Mouse (Mus musculus) embryonic fibroblast, embryonic 13.5 days (primary cell): ENCODE data around the gene Zfp953. TPM values are rescaled to one million over a fixed set of nuclear protein-coding genes. Genes with fewer than 3 reads are reported as not detected.
"Not testable (repeated sequence)": the region's sequence is repeated elsewhere in the genome, so short reads cannot be mapped to it uniquely, and the experiment has no call there.

Source experiments
- H3K27ac ChIP-seq: 2 replicates; pipeline ENCODE4 v1.5.1; 2012; ENCODE audit warnings: low read length, control low read depth, inconsistent platforms; ENCODE audit not compliant: insufficient read depth
- H3K4me1 ChIP-seq: 2 replicates; pipeline ENCODE4 v1.6.1; 2011; ENCODE audit warnings: low read length; ENCODE audit not compliant: control insufficient read depth, insufficient read depth
- H3K4me3 ChIP-seq: 2 replicates; pipeline ENCODE4 v1.5.1; 2011; ENCODE audit warnings: mild to moderate bottlenecking, control low read depth, low read length; ENCODE audit not compliant: insufficient read depth
- CTCF ChIP-seq: IDR thresholded peaks from 2 replicates; pipeline ENCODE4 v1.5.1; 2011; ENCODE audit warnings: mild to moderate bottlenecking, control low read depth, low read length, moderate library complexity, borderline replicate concordance; ENCODE audit not compliant: insufficient read depth
- POLR2A ChIP-seq: IDR thresholded peaks from 2 replicates; pipeline ENCODE4 v1.6.1; 2011; ENCODE audit warnings: low read depth, mild to moderate bottlenecking, control low read depth, low read length, moderate library complexity
- polyA plus RNA-seq: library from polyadenylated mRNA; stranded (reverse); fragments of >200 nt; gene quantifications from 2 replicates; pipeline ENCODE4 v1.2.4, GENCODE M21; 2011; ENCODE audit warnings: low read depth; ENCODE audit not compliant: missing spikeins, insufficient read length

Gene Zfp953
- polyA plus RNA-seq, result 1.8 and 2.7 TPM in 2 replicates

DNA sequence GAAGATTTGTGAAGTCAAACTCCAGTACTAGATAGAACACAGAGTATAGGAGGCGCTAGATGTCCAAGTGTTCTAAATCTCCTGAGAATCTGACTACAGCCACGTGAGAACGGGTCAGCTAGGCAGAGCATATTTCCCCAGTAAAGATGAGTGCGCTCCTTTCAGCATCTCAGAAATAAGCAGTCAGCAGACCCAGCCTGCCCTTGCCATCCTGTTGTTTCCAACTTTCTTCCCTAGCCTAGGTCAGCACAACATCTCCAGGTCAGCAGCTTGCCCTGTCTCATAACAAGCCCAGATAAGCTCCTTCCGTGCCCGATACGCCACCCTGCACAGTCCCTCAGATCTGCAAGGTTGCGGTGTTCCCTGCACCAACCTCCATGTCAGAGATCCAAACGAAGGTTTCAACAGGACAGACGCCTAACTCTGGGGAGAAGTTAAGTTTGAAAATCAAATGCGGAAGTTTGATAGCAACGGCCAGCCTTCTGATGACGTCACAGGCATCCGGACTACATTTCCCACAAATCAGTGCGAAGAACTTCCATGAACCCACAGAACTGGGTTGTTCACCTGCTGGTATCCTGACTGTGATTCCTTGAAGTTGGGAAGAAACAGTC lies at the start of gene Zfp953, which contains the start of gene Gm28044:
Gene Zfp953 (minus strand): TSS at position 475 of the 614 bp plus-strand sequence.
Gene Gm28044 (minus strand): TSS at position 406 of the 614 bp plus-strand sequence.
- Histone ChIP-seq H3K4me1 (no peaks in the 10 kb centered on the region), H3K27ac (peak within 1 kb of the TSS; percentile 36), H3K4me3 (peak within 1 kb of the TSS; percentile 88)
- TF ChIP-seq CTCF, result no peak
- peak; percentile 63 for TF ChIP-seq POLR2A

DNA sequence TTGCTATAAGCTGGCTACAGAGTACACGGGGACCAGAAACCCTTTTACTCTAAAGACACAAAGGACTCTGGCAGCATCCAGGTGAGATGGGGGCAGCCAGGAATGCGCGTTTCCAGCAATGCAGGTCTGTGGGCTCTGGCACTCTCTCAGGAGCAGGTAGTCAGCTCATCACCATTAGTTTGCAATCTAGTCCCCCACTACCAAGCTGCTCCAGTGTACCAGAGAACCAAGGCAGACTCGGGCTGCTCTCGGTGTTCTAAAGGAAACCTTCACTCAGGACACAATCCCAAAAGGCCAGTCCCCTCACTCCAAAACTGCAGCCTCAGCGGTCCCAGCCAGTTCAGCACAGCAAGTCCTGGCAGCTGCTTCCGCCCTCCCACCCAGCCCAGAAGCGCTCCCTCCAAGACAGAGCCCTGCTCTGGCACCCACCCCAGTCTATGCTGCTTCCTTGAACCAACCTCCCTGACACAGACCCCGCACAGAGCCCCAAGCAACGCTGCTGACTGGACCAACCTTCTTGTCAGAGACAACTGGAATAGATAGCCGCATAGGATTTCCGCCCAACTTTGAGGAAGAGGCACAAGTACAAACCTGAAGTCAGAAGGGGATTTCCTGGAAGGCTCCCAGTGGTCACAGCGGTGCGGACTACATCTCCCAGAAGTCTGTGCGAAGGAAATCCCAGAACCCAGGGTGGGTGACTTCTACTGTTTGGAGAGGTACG lies 38.9 kb upstream of the Zfp953 start, which contains the start of gene Zfp429:
Gene Zfp429 (minus strand): TSS at position 637 of the 721 bp plus-strand sequence.
- TF ChIP-seq POLR2A, result peak; percentile 48; the same call in 1 of the 2 replicates
- H3K4me3 ChIP-seq, result peak within 1 kb of the TSS; percentile 89
- H3K27ac ChIP-seq, H3K4me1 ChIP-seq: not testable (repeated sequence)

DNA sequence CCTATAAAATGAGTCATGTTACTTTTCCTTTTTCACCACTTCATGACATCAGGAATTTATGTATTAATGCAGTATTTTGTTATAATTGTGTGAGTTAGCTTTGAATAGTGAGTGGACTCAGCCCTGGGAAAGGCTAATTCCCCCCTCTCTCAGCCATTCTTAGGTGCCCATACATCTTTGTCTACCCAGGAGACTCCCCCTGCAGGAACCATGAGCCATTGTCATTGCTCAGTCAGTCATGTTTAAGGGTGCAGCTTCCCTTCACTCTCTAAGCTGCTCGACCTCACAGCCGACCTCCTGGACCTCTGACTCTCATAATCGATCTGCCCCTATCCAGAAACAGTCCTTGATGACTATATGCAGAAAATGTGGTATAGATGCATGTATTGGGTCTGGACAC lies 15.8 kb upstream of the Zfp953 start:
- H3K27ac ChIP-seq, H3K4me1 ChIP-seq, H3K4me3 ChIP-seq: not testable (repeated sequence)

DNA sequence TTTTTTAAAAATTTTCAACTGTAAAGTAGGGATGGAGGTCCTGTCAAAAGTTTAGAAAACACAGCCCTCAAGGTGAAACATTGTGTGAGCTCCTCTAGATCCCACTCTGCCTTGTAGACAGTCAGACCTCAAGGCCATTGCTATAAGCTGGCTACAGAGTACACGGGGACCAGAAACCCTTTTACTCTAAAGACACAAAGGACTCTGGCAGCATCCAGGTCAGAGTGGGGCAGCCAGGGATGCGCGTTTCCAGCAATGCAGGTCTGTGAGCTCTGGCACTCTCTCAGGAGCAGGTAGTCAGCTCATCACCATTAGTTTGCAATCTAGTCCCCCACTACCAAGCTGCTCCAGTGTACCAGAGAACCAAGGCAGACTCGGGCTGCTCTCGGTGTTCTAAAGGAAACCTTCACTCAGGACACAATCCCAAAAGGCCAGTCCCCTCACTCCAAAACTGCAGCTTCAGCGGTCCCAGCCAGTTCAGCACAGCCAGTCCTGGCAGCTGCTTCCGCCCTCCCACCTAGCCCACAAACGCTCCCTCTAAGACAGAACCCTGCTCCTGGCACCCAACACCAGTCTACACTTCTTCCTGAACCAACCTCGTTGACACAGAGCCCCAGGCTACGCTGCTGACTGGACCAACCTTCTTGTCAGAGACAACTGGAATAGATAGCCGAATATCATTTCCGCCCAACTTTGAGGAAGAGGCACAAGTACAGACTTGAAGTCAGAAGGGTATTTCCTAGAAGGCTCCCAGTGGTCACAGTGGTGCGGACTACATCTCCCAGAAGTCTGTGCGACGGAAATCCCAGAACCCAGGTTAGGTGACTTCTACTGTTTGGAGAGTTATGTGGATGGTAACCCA lies 14.9 kb upstream of the Zfp953 start, which contains the start of the genes Gm28041 and Zfp456:
Gene Gm28041 (minus strand): TSS at position 684 of the 862 bp plus-strand sequence.
Gene Zfp456 (minus strand): TSS at position 761 of the 862 bp plus-strand sequence.
- peak; percentile 42; the same call in 1 of the 2 replicates for TF ChIP-seq POLR2A
- H3K4me3 ChIP-seq, result peak within 1 kb of the TSS; percentile 78
- not testable (repeated sequence) for H3K27ac ChIP-seq, H3K4me1 ChIP-seq

DNA sequence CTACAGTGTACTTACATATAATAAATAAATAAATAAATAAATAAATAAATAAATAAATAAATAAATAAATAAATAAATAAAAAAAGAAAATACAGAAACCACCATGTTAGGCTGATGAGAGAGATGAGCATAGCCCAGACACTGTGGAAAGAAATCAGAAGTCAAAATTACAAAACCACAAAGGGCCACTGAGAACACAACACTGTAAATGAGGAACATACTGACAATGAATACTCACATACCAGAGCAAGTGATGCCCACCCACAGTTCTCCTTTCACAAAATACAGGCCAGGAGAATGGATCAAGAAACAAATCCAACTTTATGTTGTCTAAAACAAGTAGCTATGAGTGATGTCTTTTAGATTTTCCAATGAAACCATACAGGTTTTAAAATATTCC lies 8.6 kb downstream of the Zfp953 start:
- H3K4me3 ChIP-seq, result no peak overlapping the region
- H3K4me1 ChIP-seq, result no peaks in the 10 kb centered on the region
- TF ChIP-seq CTCF (no peak), POLR2A (no peak)
- H3K27ac ChIP-seq, result no peak overlapping the region

DNA sequence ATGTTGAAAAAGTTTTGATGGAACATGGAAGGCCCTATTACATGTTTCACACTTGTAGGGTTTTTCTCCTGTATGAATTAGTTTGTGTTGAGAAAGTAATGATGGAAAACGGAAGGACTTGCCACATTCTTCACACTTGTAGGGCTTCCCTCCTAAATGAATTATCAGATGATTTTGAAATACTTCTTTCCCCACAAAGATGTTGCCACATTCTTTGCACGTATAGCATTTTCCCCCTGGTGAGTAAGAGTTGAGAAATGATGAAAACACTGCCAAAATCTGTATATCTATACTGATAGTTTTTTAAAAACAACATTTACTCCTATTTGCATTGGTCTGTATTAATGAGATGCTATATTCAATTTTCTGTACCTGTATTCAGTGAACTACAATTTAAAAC lies 17.0 kb downstream of the Zfp953 start:
- Histone ChIP-seq H3K27ac (no peak overlapping the region), H3K4me3 (no peak overlapping the region), H3K4me1 (no peaks in the 10 kb centered on the region)
- no peak for TF ChIP-seq CTCF
- TF ChIP-seq POLR2A, result no peak

DNA sequence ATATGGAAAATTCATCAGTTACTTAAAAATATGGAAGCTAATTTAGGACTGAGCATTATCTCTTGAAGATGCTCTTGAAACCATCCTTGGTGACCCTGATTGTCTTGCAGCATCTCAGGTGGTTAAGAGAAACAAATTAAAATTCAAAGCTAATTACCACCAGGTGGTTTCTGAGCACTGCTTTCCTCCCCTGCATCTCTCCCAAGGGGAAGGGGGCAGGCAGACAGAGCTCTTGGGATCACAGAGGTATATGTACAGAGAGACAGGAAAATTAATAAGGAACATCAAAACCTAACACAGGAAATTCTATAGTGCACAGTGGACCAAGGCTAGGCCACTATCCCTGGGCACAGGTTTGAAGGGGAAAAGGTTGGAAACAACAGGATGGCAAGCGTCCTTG lies 27.5 kb downstream of the Zfp953 start:
- TF ChIP-seq CTCF (no peak), POLR2A (no peak)
- H3K4me3 ChIP-seq, result peak overlapping the region; percentile 58
- no peak overlapping the region for H3K27ac ChIP-seq
- H3K4me1 ChIP-seq, result no peaks in the 10 kb centered on the region

DNA sequence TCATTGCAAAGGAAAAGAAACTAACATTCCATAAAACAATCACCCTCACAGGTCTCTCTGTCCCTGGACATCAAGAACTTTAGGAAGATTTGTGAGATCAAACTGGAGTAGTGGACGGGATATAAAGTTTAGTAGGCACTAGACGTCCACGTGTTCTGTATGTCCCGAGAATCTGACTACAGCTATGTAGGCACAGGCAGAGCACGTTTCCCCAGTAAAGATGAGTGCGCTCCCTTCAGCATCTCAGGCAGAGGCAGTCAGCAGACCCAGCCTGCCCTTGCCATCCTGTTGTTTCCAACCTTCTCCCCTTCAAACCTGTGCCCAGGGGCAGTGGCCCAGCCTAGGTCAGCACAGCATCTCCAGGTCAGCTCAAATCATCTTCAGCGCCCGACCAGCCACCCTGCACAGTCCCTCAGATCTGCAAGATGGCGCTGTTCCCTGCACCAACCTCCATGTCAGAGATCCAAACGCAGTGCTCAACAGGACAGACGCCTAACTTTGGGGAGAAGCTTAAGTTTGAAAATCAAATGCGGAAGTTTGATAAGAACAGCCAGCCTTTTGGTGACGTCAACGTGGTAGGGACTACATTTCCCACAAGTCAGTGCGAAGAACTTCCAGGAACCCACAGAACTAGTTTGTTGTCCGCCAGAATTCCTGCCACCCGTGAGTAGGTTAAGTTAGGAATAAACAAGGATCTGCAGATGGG lies 28.2 kb downstream of the Zfp953 start, which contains the start of gene Zfp595:
Gene Zfp595 (minus strand): TSS at position 552 of the 706 bp plus-strand sequence.
- Histone ChIP-seq H3K4me1 (no peaks in the 10 kb centered on the region), H3K27ac (peak within 1 kb of the TSS; percentile 59), H3K4me3 (peak within 1 kb of the TSS; percentile 58)
- TF ChIP-seq POLR2A, result peak; percentile 77
- TF ChIP-seq CTCF, result peak; percentile 53; the same call in 1 of the 2 replicates

DNA sequence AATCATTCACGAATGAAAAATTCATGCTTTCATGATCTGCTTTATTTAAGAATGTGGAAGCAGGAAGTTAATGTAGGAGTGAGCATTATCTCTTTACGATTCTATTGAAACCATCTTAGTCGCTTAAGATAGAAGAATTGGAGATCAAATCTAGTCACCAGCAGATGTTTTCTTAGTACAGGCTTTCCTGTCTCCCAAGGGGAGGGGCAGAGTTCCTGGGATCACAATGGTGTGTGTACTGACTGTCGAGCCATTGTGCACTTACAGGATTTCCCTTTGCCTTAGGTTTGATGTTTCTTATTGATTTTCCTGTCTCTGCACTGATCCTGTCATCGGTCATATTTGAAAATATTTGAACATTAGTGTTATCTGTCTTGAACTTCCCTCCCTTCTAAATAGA lies 53.7 kb downstream of the Zfp953 start:
- no peak for TF ChIP-seq POLR2A
- TF ChIP-seq CTCF, result no peak
- Histone ChIP-seq H3K4me1 (peaks cover 2% of the 10 kb centered on the region; the same call in 1 of the 2 replicates), H3K27ac (no peak overlapping the region), H3K4me3 (no peak overlapping the region)
